13 mouse cellular contexts compared by ENCODE assay signal in genomic region chr17:4278239-4278827, GRCm38 (mm10).
DNase-seq lines count a peak whose midpoint lies in the region; ATAC-seq and TF ChIP-seq lines count a peak whose summit lies in the region.
"Had no signal": no experiment of that assay in that cellular context is flagged by ENCODE, and none has a peak within 500 bp of the region (broad histone marks: within the 10 kb centered on the region; RNA-seq: fewer than 3 reads in every experiment).

No protein-coding gene starts in this region.

- H3K36me3 ChIP-seq in heart, embryonic 12.5 days = no peaks in the 10 kb centered on the region
- H3K36me3 ChIP-seq in lung, embryonic 14.5 days (ENCODE audit: insufficient read depth) = no peaks in the 10 kb centered on the region
- H3K36me3 ChIP-seq: limb, embryonic 10.5 days; neural tube, embryonic 12.5 days had no signal

- H3K9me3 ChIP-seq in heart, embryonic 12.5 days (replicated peaks) = no peaks in the 10 kb centered on the region
- H3K9me3 ChIP-seq in lung, embryonic 14.5 days (ENCODE audit: low read depth, low read length) = no peaks in the 10 kb centered on the region
- H3K9me3 ChIP-seq: limb, embryonic 10.5 days; neural tube, embryonic 12.5 days had no signal

- H3K27ac ChIP-seq in heart, embryonic 12.5 days (ENCODE audit: poor library complexity, severe bottlenecking) = no peak overlapping the region
- no peak overlapping the region for H3K27ac ChIP-seq in lung, embryonic 14.5 days (ENCODE audit: low read depth)
- H3K27ac ChIP-seq: heart, adult 2 months; limb, embryonic 10.5 days; neural tube, embryonic 12.5 days had no signal

- WGBS in heart, embryonic 12.5 days = 60% methylated on average over 4 of the region's 4 CpGs
- 59% methylated on average over 4 of the region's 4 CpGs for WGBS in lung, embryonic 14.5 days
- 58% methylated on average over 4 of the region's 4 CpGs for WGBS in lung, adult 2 months

- no peak overlapping the region for H3K4me3 ChIP-seq in heart, embryonic 12.5 days
- no peak overlapping the region for H3K4me3 ChIP-seq in lung, embryonic 14.5 days (ENCODE audit: low read depth, low read length)
- no peak overlapping the region for H3K4me3 ChIP-seq in lung, adult 2 months (replicated peaks; ENCODE audit: extremely low read depth, low read depth, low read length)
- H3K4me3 ChIP-seq: heart, adult 2 months; limb, embryonic 10.5 days; neural tube, embryonic 12.5 days had no signal

- H3K4me2 ChIP-seq in heart, embryonic 12.5 days = no peak overlapping the region
- H3K4me2 ChIP-seq in lung, embryonic 14.5 days = no peak overlapping the region
- H3K4me2 ChIP-seq: neural tube, embryonic 12.5 days had no signal

- H3K9ac ChIP-seq in heart, embryonic 12.5 days = no peak overlapping the region
- H3K9ac ChIP-seq in lung, embryonic 14.5 days = no peak overlapping the region
- H3K9ac ChIP-seq: neural tube, embryonic 12.5 days had no signal

- TF ChIP-seq CTCF in lung, embryonic 14.5 days (IDR thresholded peaks at IDR 0.05; ENCODE audit: low read depth) = no peak
- TF ChIP-seq CTCF in lung, adult 2 months (IDR thresholded peaks at IDR 0.05; ENCODE audit: insufficient read depth, low read length) = no peak

- H3K4me1 ChIP-seq in heart, embryonic 12.5 days (replicated peaks) = no peaks in the 10 kb centered on the region
- no peaks in the 10 kb centered on the region for H3K4me1 ChIP-seq in lung, embryonic 14.5 days (ENCODE audit: insufficient read depth)
- no peaks in the 10 kb centered on the region for H3K4me1 ChIP-seq in lung, adult 2 months (ENCODE audit: control insufficient read depth, insufficient read depth, low read length)
- H3K4me1 ChIP-seq: limb, embryonic 10.5 days; neural tube, embryonic 12.5 days had no signal

- ATAC-seq in heart, embryonic 12.5 days (ENCODE audit: insufficient number of reproducible peaks, low FRiP score) = no peak
- ATAC-seq in lung, embryonic 14.5 days (ENCODE audit: insufficient read depth) = no peak
- ATAC-seq: CD4-positive, CD25-positive, alpha-beta regulatory T cell, adult 4 months had no signal

- DNase-seq in heart, adult 11 months = peak; percentile 92
- DNase-seq in lung, embryonic 14.5 days = peak; percentile 60
- DNase-seq in lung, adult 2 months = no peak
- peak; percentile 45 to 49 for DNase-seq in left cerebral cortex, postnatal 25 days (ENCODE audit: low spot score in 2 of 2)
- peak; percentile 33 for DNase-seq in right cerebral cortex, postnatal 4 days
- DNase-seq in spleen, postnatal 36 days (ENCODE audit: low spot score in 2 of 2) = no peak
- no peak for DNase-seq in retina, embryonic 14.5 days (ENCODE audit: low spot score)
- DNase-seq: midbrain, embryonic 14.5 days had no signal

- no peaks in the 10 kb centered on the region for H3K27me3 ChIP-seq in heart, embryonic 12.5 days (replicated peaks)
- H3K27me3 ChIP-seq in lung, embryonic 14.5 days (ENCODE audit: insufficient read depth, low read length) = no peaks in the 10 kb centered on the region
- H3K27me3 ChIP-seq: neural tube, embryonic 12.5 days had no signal

- intact Hi-C loops in left cerebral cortex, postnatal 25 days (cut with DNase I) = no loop called here

- no peak for TF ChIP-seq POLR2A in lung, adult 2 months (IDR thresholded peaks at IDR 0.05; ENCODE audit: borderline replicate concordance, extremely low read depth, low read depth, low read length)

Comparison
In these comparisons a context has a peak if more than half of its experiments do, and no peak if none do; other contexts are left out.
1. DNase-seq: peak in heart, adult 11 months (single experiment), lung, embryonic 14.5 days (single experiment), left cerebral cortex, postnatal 25 days (2 of 2) and right cerebral cortex, postnatal 4 days (single experiment); none in lung, adult 2 months (single experiment), spleen, postnatal 36 days (0 of 2) and retina, embryonic 14.5 days (single experiment).